Mouse (Mus musculus) left cerebral cortex, adult 6 months (tissue): ENCODE results near the gene Epha10. TPM values are rescaled to one million over a fixed set of nuclear protein-coding genes. Genes with fewer than 3 reads are reported as not detected.

Experiments
- long read RNA-seq, 2 experiments: library from polyadenylated mRNA; unstranded; transcript quantifications; one replicate each; pipeline ENCODE4 v2.0.0; 2019 to 2020
- polyA plus RNA-seq: library from polyadenylated mRNA; unstranded; fragments of <200 nt; fragmentation: Nextera tagmentation; gene quantifications from 2 replicates; pipeline ENCODE4 v1.2.3, GENCODE M21; 2021

The Epha10 gene
- 2.3 and 7.8 TPM in 2 replicates for polyA plus RNA-seq
- long read RNA-seq, experiment 1, partial matches to known transcripts: 25 of 37 reads
- long read RNA-seq, experiment 1, other reads (novel, unspliced or antisense): 11 of 37 reads
- long read RNA-seq, experiment 2, partial matches to known transcripts: 4 of 5 reads
- long read RNA-seq, experiment 2, other reads (novel, unspliced or antisense): 1 of 5 reads

GRCm38 (mm10) chr4:124880599-124880998 is at the start of gene Epha10:
Gene Epha10, plus strand, starts transcription at chr4:124880899.

GRCm38 (mm10) chr4:124850261-124850913 is 30.3 kb upstream of the Epha10 start, which contains the start of gene Yrdc:
Gene Yrdc, plus strand, starts transcription at chr4:124850679.

GRCm38 (mm10) chr4:124850933-124851658 is 29.6 kb upstream of the Epha10 start, which contains the start of gene 1110065P20Rik:
Gene 1110065P20Rik, minus strand, starts transcription at chr4:124851196.

GRCm38 (mm10) chr4:124861283-124862188 is 19.2 kb upstream of the Epha10 start, which contains the start of gene Maneal:
Gene Maneal, minus strand, starts transcription at chr4:124862171.

GRCm38 (mm10) chr4:124936613-124937471 is 56.1 kb downstream of the Epha10 start, which contains the start of gene 9930104L06Rik:
Gene 9930104L06Rik, plus strand, starts transcription at chr4:124937048.

GRCm38 (mm10) chr4:124939211-124939610 is 58.5 kb downstream of the Epha10 start, which contains the start of gene Cdca8:
Gene Cdca8, minus strand, starts transcription at chr4:124939311.

Other genes starting within 250 kb of the Epha10 start
- 3.9 and 5.1 TPM in 2 replicates for gene Pou3f1, start 224.1 kb upstream of the Epha10 start, polyA plus RNA-seq
- gene Utp11, start 187.3 kb upstream of the Epha10 start, polyA plus RNA-seq: 30.2 and 34.0 TPM in 2 replicates
- gene Fhl3, start 180.2 kb upstream of the Epha10 start, polyA plus RNA-seq: 0.60 and 0.63 TPM in 2 replicates
- gene Sf3a3, start 166.1 kb upstream of the Epha10 start, polyA plus RNA-seq: 39.4 and 41.9 TPM in 2 replicates
- gene Inpp5b, start 139.0 kb upstream of the Epha10 start, polyA plus RNA-seq: 5.7 and 6.1 TPM in 2 replicates
- 10.3 and 13.4 TPM in 2 replicates for gene Mtf1, start 78.8 kb upstream of the Epha10 start, polyA plus RNA-seq
- 5.0 and 49.2 TPM in 2 replicates for gene Yrdc, start 30.2 kb upstream of the Epha10 start, polyA plus RNA-seq
- 84.5 and 117 TPM in 2 replicates for gene 1110065P20Rik, start 29.7 kb upstream of the Epha10 start, polyA plus RNA-seq
- 8.9 and 11.2 TPM in 2 replicates for gene Maneal, start 18.7 kb upstream of the Epha10 start, polyA plus RNA-seq
- 3.9 and 5.8 TPM in 2 replicates for gene 9930104L06Rik, start 56.1 kb downstream of the Epha10 start, polyA plus RNA-seq
- 2.2 and 2.5 TPM in 2 replicates for gene Cdca8, start 58.4 kb downstream of the Epha10 start, polyA plus RNA-seq
- gene Rspo1, start 105.5 kb downstream of the Epha10 start, polyA plus RNA-seq: 4.1 and 14.0 TPM in 2 replicates
- 27.4 and 28.7 TPM in 2 replicates for gene Gnl2, start 135.7 kb downstream of the Epha10 start, polyA plus RNA-seq
- 0.83 and 0.96 TPM in 2 replicates for gene Dnali1, start 184.8 kb downstream of the Epha10 start, polyA plus RNA-seq
- 7.4 and 7.6 TPM in 2 replicates for gene Snip1, start 185.8 kb downstream of the Epha10 start, polyA plus RNA-seq
- gene Meaf6, start 204.2 kb downstream of the Epha10 start, polyA plus RNA-seq: 153 and 165 TPM in 2 replicates
- gene Zc3h12a, start 246.9 kb downstream of the Epha10 start, polyA plus RNA-seq: 0.07 and 0.36 TPM in 2 replicates